Mouse (Mus musculus) spleen, adult 2 months (tissue): ENCODE data around the gene Adgra3.

Experiments used
- CTCF ChIP-seq: fragments of 200-500 bp; IDR thresholded peaks from 2 replicates; pipeline ENCODE4 v1.5.1; 2011; ENCODE audit warnings: mild to moderate bottlenecking, inconsistent platforms; ENCODE audit not compliant: insufficient read depth, insufficient read length, insufficient replicate concordance; ENCODE audit errors: extremely low read depth
- POLR2A ChIP-seq: fragments of 200-500 bp; IDR thresholded peaks from 2 replicates; pipeline ENCODE4 v1.6.1; 2011; ENCODE audit warnings: low read depth, low read length, inconsistent platforms

DNA sequence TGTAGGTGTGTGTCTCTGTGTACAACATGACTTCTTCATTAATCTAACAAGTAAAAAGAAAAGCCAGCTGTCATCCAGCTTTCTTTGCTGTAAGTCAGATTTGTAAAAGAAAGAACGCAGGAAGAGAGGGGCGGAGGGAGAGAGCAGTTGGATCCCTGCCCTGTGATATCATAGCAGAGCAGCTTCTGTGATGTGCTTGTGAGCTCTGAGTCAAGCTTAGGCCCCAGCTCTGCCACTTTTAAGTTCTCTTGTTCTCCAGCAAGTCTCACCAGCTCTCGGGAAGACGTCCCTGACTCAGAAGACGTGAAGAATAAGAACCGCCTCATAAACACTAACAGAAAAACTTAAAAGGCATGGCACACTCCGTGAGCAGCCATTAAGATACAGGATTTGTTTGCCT lies 31.8 kb downstream of the Adgra3 start:
- no peak for TF ChIP-seq CTCF
- TF ChIP-seq POLR2A = no peak
